16 mouse cellular contexts compared by ENCODE assay signal in the genomic region with DNA sequence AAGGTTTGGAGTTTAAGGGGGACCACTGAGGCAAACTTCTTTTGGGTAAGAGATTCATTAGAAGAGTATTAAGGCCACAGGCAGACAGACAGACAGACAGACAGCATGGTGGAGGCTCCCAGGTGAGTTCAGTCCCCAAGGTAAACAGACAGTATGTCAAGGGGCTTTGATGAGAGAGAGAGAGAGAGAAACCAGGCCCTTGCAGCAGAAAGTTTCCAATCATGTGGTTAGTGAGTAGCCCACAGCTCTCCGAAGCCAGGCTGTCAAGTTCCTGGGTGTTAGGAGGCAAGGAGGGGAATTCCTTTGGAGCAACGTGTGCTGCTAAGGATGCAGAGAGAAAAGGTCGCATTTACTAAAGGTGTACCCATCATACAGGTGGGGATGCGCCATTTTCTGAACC.
"Had no signal": no experiment of that assay in that cellular context is flagged by ENCODE, and none has a peak within 500 bp of the region (broad histone marks: within the 10 kb centered on the region; RNA-seq: fewer than 3 reads in every experiment).

No protein-coding gene starts in this region.

- H3K27ac ChIP-seq: neural tube, embryonic 13.5 days; neural tube, embryonic 15.5 days; stomach, embryonic 15.5 days; stomach, postnatal 0 days had no signal

- H3K4me3 ChIP-seq: neural tube, embryonic 13.5 days; neural tube, embryonic 15.5 days; stomach, embryonic 15.5 days had no signal

- H3K4me2 ChIP-seq: neural tube, embryonic 13.5 days; neural tube, embryonic 15.5 days; stomach, embryonic 15.5 days had no signal

- DNase-seq: retina, postnatal 1 day; right cerebral cortex, adult 18-20 months; right cerebral cortex, postnatal 14 days; right cerebral cortex, postnatal 25 days; right cerebral cortex, postnatal 4 days; spleen, adult 18-20 months; thymus, adult 18-20 months; thymus, adult 2 months; thymus, postnatal 14 days; thymus, postnatal 25 days; thymus, postnatal 36 days; thymus, postnatal 4 days had no signal

- H3K4me1 ChIP-seq: neural tube, embryonic 13.5 days; stomach, embryonic 15.5 days had no signal

- H3K9me3 ChIP-seq: neural tube, embryonic 13.5 days; neural tube, embryonic 15.5 days; stomach, embryonic 15.5 days had no signal

- H3K9ac ChIP-seq: neural tube, embryonic 13.5 days; neural tube, embryonic 15.5 days; stomach, embryonic 15.5 days had no signal

- H3K27me3 ChIP-seq: neural tube, embryonic 13.5 days; stomach, embryonic 15.5 days had no signal

- H3K36me3 ChIP-seq: neural tube, embryonic 13.5 days; neural tube, embryonic 15.5 days; stomach, embryonic 15.5 days had no signal
